Mouse (Mus musculus): Measurements from ENCODE around the gene Mesp1. TPM values are rescaled to one million over a fixed set of nuclear protein-coding genes. Genes with fewer than 3 reads are reported as not detected.

Mesp1 gene
- polyA plus RNA-seq, 1 experiment from 2014 or later = not detected

DNA sequence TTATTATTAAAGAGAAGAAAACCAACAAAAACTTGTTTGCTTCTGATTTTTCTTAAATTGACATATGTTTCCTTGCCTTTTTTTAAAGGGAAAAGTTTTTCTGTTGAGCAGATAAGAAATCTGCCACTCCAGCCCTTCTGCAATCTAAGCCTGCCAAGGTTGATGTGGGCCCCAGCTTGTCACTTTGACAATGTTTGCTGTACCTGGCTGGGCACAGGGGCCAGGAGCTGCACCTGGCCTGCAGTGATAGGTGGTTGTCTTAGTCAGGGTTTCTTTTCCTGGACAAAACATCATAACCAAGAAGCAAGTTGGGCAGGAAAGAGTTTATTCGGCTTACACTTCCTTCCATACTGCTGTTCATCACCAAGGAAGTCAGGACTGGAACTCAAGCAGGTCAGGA lies 19.8 kb upstream of the Mesp1 start:
- H3K27me3 ChIP-seq (replicated peaks) = peaks cover 32% of the 10 kb centered on the region
- no peak overlapping the region for H3K27ac ChIP-seq (ENCODE audit: poor library complexity, severe bottlenecking)
- H3K4me2 ChIP-seq = no peak overlapping the region
- H3K4me1 ChIP-seq (replicated peaks) = peaks cover 11% of the 10 kb centered on the region
- no peak overlapping the region for H3K4me3 ChIP-seq
- no peaks in the 10 kb centered on the region for H3K36me3 ChIP-seq
- 81% methylated on average over 1 of the region's 1 CpGs for WGBS
- ATAC-seq (ENCODE audit: insufficient number of reproducible peaks, low FRiP score) = no peak
- H3K9ac ChIP-seq = no peak overlapping the region
- no peaks in the 10 kb centered on the region for H3K9me3 ChIP-seq (replicated peaks)

DNA sequence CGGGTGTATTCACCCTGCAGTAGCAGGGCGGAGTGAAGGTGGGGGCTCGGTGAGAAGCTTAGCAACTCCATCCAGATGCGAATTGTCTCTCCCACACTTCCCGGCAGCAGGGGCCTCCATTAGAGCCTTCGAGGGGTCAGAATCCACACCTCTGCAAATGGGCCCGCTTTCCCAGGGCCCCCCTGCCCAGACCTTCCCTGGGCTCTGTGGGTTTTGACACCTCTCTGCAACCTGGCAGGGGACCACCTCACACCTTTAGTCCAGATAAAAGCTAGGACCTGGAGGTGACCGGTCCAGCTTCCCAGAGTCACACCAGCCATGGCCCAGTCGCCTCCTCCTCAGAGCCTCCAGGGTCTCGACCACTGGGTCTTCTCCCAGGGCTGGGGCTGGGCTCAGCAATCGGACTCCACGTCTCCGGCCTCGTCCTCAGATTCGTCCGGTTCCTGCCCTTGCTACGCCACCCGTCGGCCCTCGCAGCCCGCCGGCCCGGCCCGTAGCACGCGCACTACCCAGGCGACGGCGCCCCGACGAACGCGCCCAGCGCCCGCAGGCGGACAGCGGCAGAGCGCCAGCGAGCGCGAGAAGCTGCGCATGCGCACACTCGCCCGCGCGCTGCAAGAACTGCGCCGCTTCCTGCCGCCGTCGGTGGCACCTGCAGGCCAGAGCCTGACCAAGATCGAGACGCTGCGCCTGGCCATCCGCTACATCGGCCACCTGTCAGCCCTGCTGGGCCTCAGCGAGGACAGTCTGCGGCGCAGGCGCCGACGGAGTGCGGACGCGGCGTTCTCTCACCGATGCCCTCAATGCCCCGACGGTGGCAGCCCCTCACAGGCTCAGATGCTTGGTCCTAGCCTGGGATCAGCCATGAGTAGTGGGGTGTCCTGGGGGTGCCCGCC lies 17.3 kb upstream of the Mesp1 start, which contains the start of gene Mesp2:
Gene Mesp2, plus strand, starts transcription at position 117 of the 896 bp plus-strand sequence.
- peak within 1 kb of the TSS; percentile 44 for H3K4me3 ChIP-seq
- H3K9me3 ChIP-seq (replicated peaks) = no peaks in the 10 kb centered on the region
- H3K27me3 ChIP-seq (replicated peaks) = peaks cover 32% of the 10 kb centered on the region
- peak within 1 kb of the TSS; percentile 73 for H3K9ac ChIP-seq
- peak; percentile 65 for ATAC-seq (ENCODE audit: insufficient number of reproducible peaks, low FRiP score)
- no peak within 1 kb of the TSS for H3K27ac ChIP-seq (ENCODE audit: poor library complexity, severe bottlenecking)
- WGBS = 13% methylated on average over 71 of the region's 71 CpGs
- H3K4me1 ChIP-seq (replicated peaks) = peaks cover 7% of the 10 kb centered on the region
- H3K36me3 ChIP-seq = no peaks in the 10 kb centered on the region
- H3K4me2 ChIP-seq = peak within 1 kb of the TSS; percentile 68

DNA sequence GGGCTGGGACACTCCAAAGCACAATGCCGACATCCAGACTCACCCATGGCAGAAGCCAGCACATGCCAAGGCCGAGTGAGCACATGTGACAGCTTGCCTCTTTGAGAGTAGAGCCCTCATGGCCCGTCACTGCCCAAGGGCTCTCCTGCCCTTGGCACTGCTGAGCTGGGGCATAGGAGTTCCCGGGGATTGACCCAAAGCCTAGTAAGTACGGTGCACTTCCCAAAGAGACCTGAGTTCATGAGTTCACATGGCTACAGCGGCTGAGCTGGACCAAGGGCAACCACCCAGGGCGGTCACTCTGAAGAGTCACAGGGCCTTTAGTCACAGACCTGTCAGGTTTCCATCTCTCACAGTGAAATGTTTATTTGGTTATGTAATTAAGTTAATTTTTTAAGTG lies 15.0 kb upstream of the Mesp1 start:
- 77% methylated on average over 7 of the region's 7 CpGs for WGBS
- ATAC-seq (ENCODE audit: insufficient number of reproducible peaks, low FRiP score) = no peak
- H3K36me3 ChIP-seq = no peaks in the 10 kb centered on the region
- peaks cover 16% of the 10 kb centered on the region for H3K4me1 ChIP-seq (replicated peaks)
- peaks cover 32% of the 10 kb centered on the region for H3K27me3 ChIP-seq (replicated peaks)
- H3K9ac ChIP-seq = no peak overlapping the region
- H3K4me3 ChIP-seq = no peak overlapping the region
- H3K4me2 ChIP-seq = no peak overlapping the region
- H3K9me3 ChIP-seq (replicated peaks) = no peaks in the 10 kb centered on the region
- no peak overlapping the region for H3K27ac ChIP-seq (ENCODE audit: poor library complexity, severe bottlenecking)

DNA sequence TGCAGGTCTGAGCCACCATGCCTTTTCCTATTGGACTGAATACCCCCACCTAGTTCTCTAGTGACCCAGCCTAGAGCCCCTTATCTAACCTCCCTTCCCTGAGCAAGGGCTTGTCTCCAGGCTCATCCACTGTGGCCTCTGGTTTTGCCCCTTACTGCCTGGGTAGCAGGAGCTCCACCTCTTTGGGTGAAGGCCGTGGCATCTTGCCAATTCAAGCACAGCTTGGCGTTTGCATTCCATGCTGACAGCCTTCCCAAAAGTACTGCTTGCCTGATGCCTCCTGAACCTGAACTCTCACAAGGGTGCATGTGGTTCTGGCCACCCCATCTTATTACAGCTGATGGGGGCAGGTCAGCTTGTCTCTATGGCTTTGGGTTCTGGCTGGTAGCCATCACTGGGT lies 10.3 kb upstream of the Mesp1 start:
- peaks cover 10% of the 10 kb centered on the region for H3K27me3 ChIP-seq (replicated peaks)
- H3K9me3 ChIP-seq (replicated peaks) = no peaks in the 10 kb centered on the region
- H3K4me2 ChIP-seq = no peak overlapping the region
- H3K4me3 ChIP-seq = no peak overlapping the region
- ATAC-seq (ENCODE audit: insufficient number of reproducible peaks, low FRiP score) = no peak
- WGBS = 32% methylated on average over 2 of the region's 2 CpGs
- peaks cover 8% of the 10 kb centered on the region; the same call in 1 of the 2 replicates for H3K4me1 ChIP-seq (replicated peaks)
- H3K36me3 ChIP-seq = no peaks in the 10 kb centered on the region
- H3K9ac ChIP-seq = no peak overlapping the region
- H3K27ac ChIP-seq (ENCODE audit: poor library complexity, severe bottlenecking) = no peak overlapping the region

DNA sequence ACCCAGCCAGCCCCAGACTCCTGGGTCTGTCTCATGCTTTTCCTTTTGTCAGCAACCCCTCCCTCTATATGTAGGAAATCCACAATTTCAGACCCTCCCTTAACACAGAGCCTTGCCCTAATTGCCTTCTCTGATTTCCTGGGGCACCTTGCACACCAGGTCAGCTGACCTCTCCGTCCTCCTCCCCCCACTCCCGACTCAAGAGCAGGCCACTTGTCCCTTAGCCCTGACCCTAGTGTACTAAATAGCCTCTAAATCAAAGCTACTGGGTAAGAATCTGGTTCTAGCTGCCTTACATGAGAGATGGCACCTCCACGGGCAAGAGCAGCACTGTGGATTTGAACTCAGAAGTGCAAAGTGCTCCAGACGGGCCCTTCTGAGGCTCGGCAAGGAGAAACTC lies 8.4 kb upstream of the Mesp1 start:
- Histone ChIP-seq H3K4me3 (no peak overlapping the region), H3K4me2 (no peak overlapping the region), H3K36me3 (no peaks in the 10 kb centered on the region), H3K4me1 (replicated peaks) (peaks cover 13% of the 10 kb centered on the region), H3K9me3 (replicated peaks) (no peaks in the 10 kb centered on the region), H3K9ac (no peak overlapping the region), H3K27me3 (replicated peaks) (peaks cover 21% of the 10 kb centered on the region), H3K27ac (ENCODE audit: poor library complexity, severe bottlenecking) (no peak overlapping the region)
- no peak for ATAC-seq (ENCODE audit: insufficient number of reproducible peaks, low FRiP score)
- WGBS = 50% methylated on average over 5 of the region's 5 CpGs

DNA sequence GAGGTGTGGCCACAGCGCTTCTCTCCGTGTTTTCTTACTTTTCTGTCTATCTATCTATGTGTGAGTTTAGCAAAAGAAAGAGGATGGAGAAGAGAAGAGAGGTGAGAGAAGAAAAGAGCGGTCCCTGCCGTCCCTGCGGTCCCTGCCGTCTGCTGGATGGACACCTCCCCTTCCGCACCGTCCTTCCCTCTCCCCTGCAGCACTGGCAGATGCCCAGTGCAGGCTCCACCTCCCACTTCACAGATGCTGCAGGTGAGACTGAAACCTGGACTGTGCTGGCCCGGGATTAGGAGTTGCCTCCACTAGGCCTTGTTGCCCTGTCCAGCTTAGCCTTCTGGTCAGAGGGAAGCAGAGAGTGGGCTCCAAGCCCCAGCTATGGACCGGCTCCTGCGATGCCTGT lies 7.8 kb upstream of the Mesp1 start:
- WGBS = 63% methylated on average over 11 of the region's 11 CpGs
- H3K27ac ChIP-seq (ENCODE audit: poor library complexity, severe bottlenecking) = no peak overlapping the region
- H3K9me3 ChIP-seq (replicated peaks) = no peaks in the 10 kb centered on the region
- no peak overlapping the region for H3K4me2 ChIP-seq
- H3K4me1 ChIP-seq (replicated peaks) = peaks cover 14% of the 10 kb centered on the region
- H3K27me3 ChIP-seq (replicated peaks) = peaks cover 21% of the 10 kb centered on the region
- H3K4me3 ChIP-seq = no peak overlapping the region
- H3K36me3 ChIP-seq = no peaks in the 10 kb centered on the region
- ATAC-seq (ENCODE audit: insufficient number of reproducible peaks, low FRiP score) = no peak
- no peak overlapping the region for H3K9ac ChIP-seq

DNA sequence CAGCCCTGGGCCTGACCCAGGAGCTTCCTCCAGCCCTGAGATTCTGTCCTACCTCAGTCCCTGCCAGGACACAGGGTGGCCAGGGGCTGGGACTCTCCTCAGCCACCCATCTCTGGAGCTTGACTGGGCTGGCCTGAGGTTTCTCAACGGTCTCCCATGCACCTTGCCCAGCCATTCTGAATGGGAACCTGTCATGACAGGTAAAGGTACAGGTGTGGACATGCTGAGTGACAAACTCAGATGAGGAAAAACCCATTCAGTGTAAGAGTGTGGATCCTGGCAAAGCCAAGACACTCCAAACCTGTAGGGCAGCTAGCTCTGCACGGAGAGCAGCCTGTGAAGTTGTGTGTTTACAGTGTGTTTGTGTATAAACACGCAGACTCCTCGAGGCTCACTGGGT lies 6.7 kb upstream of the Mesp1 start:
- Histone ChIP-seq H3K4me3 (no peak overlapping the region), H3K27ac (ENCODE audit: poor library complexity, severe bottlenecking) (no peak overlapping the region), H3K9ac (no peak overlapping the region), H3K27me3 (replicated peaks) (peaks cover 30% of the 10 kb centered on the region), H3K4me2 (no peak overlapping the region), H3K36me3 (no peaks in the 10 kb centered on the region), H3K4me1 (replicated peaks) (peaks cover 14% of the 10 kb centered on the region), H3K9me3 (replicated peaks) (no peaks in the 10 kb centered on the region)
- ATAC-seq (ENCODE audit: insufficient number of reproducible peaks, low FRiP score) = no peak
- WGBS = 80% methylated on average over 4 of the region's 4 CpGs

DNA sequence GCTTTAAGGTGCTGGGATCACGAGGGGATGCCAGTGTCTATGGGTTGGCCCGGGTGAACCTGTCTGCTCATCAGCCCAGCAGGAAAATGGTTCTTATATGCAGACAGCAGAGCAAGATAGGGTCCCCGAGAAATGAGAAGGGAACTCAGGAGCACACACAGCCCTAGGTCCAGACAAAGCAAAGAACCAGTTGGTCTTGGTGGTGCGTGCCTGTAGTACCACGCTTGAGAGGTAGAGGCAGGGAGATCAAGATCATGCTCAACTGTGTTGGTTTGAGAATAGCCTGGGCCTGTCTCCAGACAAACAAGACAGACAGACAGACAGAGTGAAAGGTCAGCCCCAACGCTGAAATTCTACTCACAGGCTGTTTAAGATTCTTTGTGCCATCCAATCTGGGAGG lies 5.9 kb upstream of the Mesp1 start:
- Histone ChIP-seq H3K27ac (ENCODE audit: poor library complexity, severe bottlenecking) (no peak overlapping the region), H3K9ac (no peak overlapping the region), H3K36me3 (no peaks in the 10 kb centered on the region), H3K4me1 (replicated peaks) (peaks cover 14% of the 10 kb centered on the region), H3K4me2 (no peak overlapping the region), H3K4me3 (no peak overlapping the region), H3K27me3 (replicated peaks) (peaks cover 37% of the 10 kb centered on the region), H3K9me3 (replicated peaks) (no peaks in the 10 kb centered on the region)
- ATAC-seq (ENCODE audit: insufficient number of reproducible peaks, low FRiP score) = no peak
- 55% methylated on average over 6 of the region's 6 CpGs for WGBS

DNA sequence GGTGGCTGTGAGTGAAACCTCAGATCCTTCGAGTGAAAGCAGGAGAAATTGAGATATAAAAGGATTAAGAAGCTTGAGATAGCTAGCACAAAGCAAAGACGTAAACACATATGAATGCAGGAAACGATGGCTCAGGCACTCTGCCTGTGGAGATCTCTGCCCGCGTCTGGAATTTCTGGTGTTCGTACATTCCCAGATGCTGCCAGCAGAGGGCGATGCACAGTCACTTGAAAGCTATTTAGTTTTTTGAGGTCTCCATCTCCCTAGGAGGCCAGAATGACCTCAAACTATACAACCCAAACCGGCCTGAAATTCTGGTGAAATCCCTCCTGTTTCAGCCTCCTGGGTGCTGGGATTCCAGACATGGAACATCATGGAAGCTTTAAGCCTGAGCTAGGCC lies 5.5 kb upstream of the Mesp1 start:
- Histone ChIP-seq H3K4me3 (no peak overlapping the region), H3K9me3 (replicated peaks) (no peaks in the 10 kb centered on the region), H3K4me1 (replicated peaks) (peaks cover 10% of the 10 kb centered on the region), H3K36me3 (no peaks in the 10 kb centered on the region), H3K27me3 (replicated peaks) (peaks cover 41% of the 10 kb centered on the region), H3K9ac (no peak overlapping the region), H3K4me2 (no peak overlapping the region), H3K27ac (ENCODE audit: poor library complexity, severe bottlenecking) (no peak overlapping the region)
- WGBS = under 1% methylated on average over 8 of the region's 8 CpGs
- no peak for ATAC-seq (ENCODE audit: insufficient number of reproducible peaks, low FRiP score)

DNA sequence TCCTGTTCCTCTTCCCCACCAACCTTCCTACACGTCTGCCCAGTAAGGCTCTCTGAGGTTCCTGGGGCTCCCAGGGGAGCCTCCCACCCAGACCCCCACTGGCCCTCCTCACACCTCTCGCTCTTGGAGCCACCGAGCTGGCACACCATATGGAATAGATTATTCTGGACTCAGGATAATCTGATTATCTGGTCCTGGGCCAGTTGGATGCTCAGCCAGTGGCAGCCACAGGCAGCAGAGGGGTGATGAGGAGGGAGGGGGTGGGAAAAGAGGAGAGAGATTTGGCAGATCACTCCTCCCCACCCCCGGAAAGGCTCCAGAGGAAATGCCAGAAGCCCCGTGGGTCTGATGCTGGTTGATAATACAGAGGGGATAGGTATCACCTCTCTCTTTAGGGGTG lies 5.0 kb upstream of the Mesp1 start:
- no peak for ATAC-seq (ENCODE audit: insufficient number of reproducible peaks, low FRiP score)
- Histone ChIP-seq H3K27ac (ENCODE audit: poor library complexity, severe bottlenecking) (no peak overlapping the region), H3K36me3 (no peaks in the 10 kb centered on the region), H3K4me2 (no peak overlapping the region), H3K9ac (no peak overlapping the region), H3K27me3 (replicated peaks) (peaks cover 45% of the 10 kb centered on the region), H3K4me3 (no peak overlapping the region), H3K4me1 (replicated peaks) (peaks cover 6% of the 10 kb centered on the region; the same call in 1 of the 2 replicates), H3K9me3 (replicated peaks) (no peaks in the 10 kb centered on the region)
- 21% methylated on average over 5 of the region's 5 CpGs for WGBS

DNA sequence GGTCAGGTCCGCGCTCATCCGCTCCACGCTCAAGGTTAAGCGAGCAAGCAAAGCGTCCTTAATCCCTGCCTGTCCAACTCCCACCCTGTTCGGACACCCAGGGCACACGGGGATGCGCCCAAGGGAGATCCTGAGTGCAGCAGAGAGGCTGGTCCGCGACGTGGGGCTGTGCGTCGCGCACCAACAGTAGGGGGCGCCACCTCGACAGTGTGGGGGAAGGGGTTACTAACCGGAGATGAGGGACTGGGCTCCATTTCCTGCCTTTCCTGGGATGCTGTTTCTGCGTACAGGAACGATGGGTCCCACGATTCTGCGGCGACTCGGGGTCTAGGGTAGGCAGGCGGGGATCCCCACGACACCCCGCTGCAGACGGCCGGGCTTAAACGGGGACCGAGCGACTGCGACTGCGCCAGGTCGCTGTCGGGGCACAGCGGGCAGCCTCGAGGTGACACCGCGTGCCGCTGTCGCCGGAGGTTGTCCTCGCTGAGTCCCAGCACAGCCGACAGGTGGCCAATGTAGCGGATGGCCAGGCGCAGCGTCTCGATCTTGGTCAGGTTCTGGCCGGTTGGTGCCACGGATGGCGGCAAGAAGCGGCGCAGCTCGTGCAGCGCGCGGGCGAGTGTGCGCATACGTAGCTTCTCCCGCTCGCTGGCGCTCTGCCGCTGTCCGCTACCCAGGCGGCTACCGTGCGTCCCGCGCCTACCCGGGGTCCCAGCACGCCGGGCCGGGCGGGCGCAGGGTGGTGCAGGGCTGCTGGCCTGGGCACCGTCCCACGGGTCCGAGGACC lies 760 bp downstream of the Mesp1 start:
- H3K9ac ChIP-seq = peak overlapping the region; percentile 54
- no peaks in the 10 kb centered on the region for H3K9me3 ChIP-seq (replicated peaks)
- no peak overlapping the region for H3K27ac ChIP-seq (ENCODE audit: poor library complexity, severe bottlenecking)
- H3K4me3 ChIP-seq = peak overlapping the region; percentile 46
- WGBS = 2% methylated on average over 80 of the region's 80 CpGs
- no peaks in the 10 kb centered on the region for H3K36me3 ChIP-seq
- peak overlapping the region; percentile 77 for H3K4me2 ChIP-seq
- 0 out of 2 replicates have a peak, but pooled peaks have one; percentile 25 for ATAC-seq (ENCODE audit: insufficient number of reproducible peaks, low FRiP score)
- H3K4me1 ChIP-seq (replicated peaks) = peaks cover 25% of the 10 kb centered on the region
- peaks cover 73% of the 10 kb centered on the region for H3K27me3 ChIP-seq (replicated peaks)
